Mouse (Mus musculus): ENCODE data around the gene Lsm4.

DNA sequence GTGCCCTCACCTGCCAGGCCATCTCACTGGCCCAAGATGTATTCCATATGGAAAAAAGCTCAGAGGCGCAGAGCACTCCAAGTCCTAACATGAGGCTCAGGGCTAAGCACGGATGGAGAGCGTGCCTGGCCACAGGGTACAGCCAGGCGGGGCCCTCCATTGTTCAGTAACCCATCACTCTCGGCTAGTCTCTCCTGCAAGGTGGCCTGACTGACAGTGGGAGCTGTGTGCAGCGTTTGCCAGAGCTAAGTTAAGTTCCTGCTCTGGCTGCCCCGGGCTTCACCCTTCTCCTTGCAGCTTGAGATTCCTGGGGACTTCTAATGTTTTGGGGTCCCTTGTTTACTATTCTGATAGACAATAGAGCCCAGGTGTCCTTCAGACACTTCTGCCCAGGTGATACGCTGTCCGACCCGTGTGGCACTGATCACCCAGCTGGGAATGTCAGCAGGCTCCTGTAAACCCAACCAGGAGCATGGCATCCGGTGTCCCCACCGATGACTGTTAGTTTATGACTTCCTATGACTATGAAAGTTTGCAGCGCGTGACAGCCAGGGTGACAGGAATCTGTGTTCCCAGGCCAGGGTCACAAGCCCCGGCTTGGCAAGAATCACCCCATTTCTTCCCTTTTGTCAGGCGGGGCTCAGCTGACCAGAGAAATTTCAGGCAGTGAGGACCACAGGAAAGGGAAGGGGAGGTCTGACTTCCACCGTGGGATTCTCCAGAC is 27.4 kb upstream of the Lsm4 start:
- no peak for TF ChIP-seq CTCF (conservative IDR thresholded peaks at IDR 0.05; ENCODE audit: low read length)
- TF ChIP-seq POU5F1 (IDR thresholded peaks at IDR 0.05; ENCODE audit: borderline replicate concordance, low read length) = no peak
- TF ChIP-seq NANOG (IDR thresholded peaks at IDR 0.05; ENCODE audit: borderline replicate concordance, low read length) = no peak

All from E14TG2a.4 (cell line).